Mouse (Mus musculus): ENCODE results near the gene Mesp1. TPM values are rescaled to one million over a fixed set of nuclear protein-coding genes. Genes with fewer than 3 reads are reported as not detected.

Gene Mesp1
- under 1 TPM; 0.46 to 0.70 TPM for total RNA-seq (2021)

DNA sequence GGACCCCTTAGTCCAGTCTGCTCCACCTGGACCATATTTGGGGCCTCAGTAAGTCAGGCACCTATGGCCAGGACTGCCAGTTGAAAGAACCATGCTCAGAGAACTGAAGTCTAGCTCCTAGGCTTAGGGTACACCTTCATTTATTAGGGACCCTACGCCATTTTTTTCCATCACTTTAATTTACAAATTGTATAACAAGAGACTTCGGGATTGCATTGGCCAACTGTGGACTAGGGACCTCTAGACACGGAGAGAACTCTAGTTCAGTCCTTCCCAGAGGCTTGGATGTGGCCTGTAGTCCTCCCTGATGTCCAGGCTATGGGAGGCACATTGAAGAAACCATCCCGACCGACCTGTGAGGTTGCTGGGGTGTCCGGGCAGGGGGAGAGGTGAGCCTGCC lies at the start of gene Mesp1:
Mesp1 (minus strand) TSS at position 101 of the 400 bp plus-strand sequence.
- intact Hi-C loops (cut with DNase I) = no loop called here

GRCm38 (mm10) chr7:79842163-79842562 lies 48.6 kb upstream of the Mesp1 start:
- DNase-seq = no peak
- intact Hi-C loops (cut with DNase I) = no loop called here

More for the DNA sequence above, at the start of gene Mesp1:
- no peak for DNase-seq

GRCm38 (mm10) chr7:79837247-79837646 lies 43.7 kb upstream of the Mesp1 start:
- intact Hi-C loops (cut with DNase I) = no loop called here
- no peak for DNase-seq

- intact Hi-C loops (cut with DNase I) = no loop called here
Observed at GRCm38 (mm10) chr7:79835196-79835595, 41.6 kb upstream of the Mesp1 start.

DNA sequence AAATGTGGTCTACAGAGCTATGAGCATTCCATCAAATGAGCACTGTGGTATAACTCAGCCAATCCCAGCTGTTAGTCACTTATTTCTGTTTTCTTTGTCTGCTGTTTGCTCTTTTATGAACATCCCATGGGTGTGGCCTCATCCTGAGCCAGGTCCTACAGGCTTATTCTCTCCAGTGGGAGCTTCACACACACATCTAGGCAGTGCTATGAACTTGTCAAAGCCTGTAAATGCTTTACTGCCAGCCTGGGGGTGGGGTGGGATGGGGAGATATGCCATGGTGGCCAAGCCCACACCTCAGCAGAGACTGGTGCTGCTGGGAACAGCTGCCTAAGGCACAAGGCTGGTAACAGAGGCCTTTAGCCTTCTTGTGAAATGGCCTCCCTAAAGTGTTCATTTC lies 39.4 kb upstream of the Mesp1 start:
- intact Hi-C loops (cut with DNase I) = no loop called here
- no peak for DNase-seq

More at GRCm38 (mm10) chr7:79835196-79835595, 41.6 kb upstream of the Mesp1 start:
- DNase-seq = no peak

- no peak for DNase-seq
- intact Hi-C loops (cut with DNase I) = no loop called here
Observed at GRCm38 (mm10) chr7:79831585-79831984, 38.0 kb upstream of the Mesp1 start.

DNA sequence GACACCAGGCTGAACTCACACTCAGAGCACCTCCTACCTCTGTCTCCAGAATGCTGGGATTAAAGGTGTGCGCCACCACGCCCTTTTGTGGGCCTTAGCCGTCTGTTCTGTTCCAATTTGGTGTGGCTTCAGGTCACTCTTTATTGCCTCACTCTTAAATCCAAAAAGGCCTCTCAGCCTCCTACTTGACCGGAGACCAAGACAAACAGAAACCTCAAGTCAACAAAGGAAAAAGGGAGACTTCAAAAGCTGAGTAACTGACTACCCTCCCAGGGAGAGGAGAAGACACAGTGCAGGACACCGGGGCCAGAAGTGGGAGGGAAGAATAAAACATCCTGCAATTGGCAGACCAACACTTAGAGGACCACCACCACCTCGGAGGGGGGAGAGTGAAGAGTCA lies 37.6 kb upstream of the Mesp1 start:
- DNase-seq = no peak
- intact Hi-C loops (cut with DNase I) = no loop called here

DNA sequence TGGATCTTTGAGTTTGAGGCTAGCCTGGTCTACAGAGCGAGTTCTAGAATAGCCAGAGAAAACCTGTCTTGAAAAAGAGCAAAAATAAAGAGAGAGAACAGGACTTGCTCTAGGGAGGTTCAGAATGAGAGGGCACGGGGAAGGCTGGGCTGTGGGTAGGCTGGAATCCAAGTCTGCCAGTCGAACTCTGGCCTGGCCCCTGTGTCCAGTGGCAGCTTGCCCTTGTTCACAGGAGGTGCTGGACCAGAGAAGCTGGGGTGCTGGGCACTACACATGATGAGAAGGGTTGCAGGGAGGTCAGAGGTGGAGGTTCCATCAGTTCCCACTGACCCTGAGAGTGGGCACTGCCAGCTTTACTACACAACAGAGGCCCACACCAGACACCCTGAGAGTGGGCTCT lies 34.8 kb upstream of the Mesp1 start:
- no peak for DNase-seq
- intact Hi-C loops (cut with DNase I) = no loop called here

- intact Hi-C loops (cut with DNase I) = no loop called here
- DNase-seq = no peak
Observed at GRCm38 (mm10) chr7:79822092-79822695, 28.6 kb upstream of the Mesp1 start.

DNA sequence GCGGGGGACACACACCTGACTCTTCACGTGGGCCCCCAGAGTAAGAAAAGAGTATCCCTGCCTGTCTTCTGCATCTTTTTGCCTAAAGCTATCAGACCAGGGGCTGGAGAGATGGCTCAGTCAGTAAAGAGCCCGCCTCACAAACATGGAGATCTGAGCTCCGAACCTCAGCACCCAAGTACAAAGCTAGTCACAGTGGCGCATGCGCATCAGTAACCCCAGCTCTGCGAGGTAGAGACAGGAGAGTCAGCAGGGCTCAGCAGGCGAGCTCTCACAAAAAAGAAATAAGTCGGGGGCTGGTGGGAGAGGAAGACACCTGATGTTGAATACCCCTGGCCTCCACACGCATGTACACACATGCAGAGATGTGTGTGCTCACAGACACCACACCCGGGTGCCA lies 26.4 kb upstream of the Mesp1 start:
- DNase-seq = no peak
- intact Hi-C loops (cut with DNase I) = no loop called here

- intact Hi-C loops (cut with DNase I) = no loop called here
- no peak for DNase-seq
Observed at GRCm38 (mm10) chr7:79819515-79819914, 25.9 kb upstream of the Mesp1 start.

DNA sequence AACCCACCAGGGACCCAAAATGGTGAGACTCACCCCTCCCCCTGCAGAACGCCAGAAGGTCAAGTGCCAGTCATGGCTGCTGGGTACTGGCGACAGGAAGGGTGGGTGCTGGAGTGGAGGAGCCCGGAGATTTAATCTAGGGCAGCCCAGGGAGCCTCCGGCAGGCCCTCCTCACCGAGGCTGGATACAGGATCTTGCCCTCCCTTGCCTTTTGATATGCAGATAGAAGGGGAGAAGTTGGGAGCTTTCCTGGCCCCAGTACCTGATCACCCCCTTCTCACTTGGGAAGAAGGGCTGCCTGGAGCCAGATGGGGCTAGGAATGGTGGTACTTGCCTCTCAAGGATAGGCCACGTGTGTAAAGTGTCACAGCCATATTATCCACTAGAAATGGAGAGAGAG lies 24.7 kb upstream of the Mesp1 start:
- intact Hi-C loops (cut with DNase I) = no loop called here
- DNase-seq = no peak

DNA sequence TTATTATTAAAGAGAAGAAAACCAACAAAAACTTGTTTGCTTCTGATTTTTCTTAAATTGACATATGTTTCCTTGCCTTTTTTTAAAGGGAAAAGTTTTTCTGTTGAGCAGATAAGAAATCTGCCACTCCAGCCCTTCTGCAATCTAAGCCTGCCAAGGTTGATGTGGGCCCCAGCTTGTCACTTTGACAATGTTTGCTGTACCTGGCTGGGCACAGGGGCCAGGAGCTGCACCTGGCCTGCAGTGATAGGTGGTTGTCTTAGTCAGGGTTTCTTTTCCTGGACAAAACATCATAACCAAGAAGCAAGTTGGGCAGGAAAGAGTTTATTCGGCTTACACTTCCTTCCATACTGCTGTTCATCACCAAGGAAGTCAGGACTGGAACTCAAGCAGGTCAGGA lies 19.8 kb upstream of the Mesp1 start:
- intact Hi-C loops (cut with DNase I) = no loop called here
- DNase-seq = no peak

GRCm38 (mm10) chr7:79810611-79811506 lies 17.3 kb upstream of the Mesp1 start, which contains the start of gene Mesp2:
Gene Mesp2 (plus strand): TSS chr7:79810727.
- DNase-seq = peak; percentile 74
- intact Hi-C loops (cut with DNase I) = no loop called here

DNA sequence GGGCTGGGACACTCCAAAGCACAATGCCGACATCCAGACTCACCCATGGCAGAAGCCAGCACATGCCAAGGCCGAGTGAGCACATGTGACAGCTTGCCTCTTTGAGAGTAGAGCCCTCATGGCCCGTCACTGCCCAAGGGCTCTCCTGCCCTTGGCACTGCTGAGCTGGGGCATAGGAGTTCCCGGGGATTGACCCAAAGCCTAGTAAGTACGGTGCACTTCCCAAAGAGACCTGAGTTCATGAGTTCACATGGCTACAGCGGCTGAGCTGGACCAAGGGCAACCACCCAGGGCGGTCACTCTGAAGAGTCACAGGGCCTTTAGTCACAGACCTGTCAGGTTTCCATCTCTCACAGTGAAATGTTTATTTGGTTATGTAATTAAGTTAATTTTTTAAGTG lies 15.0 kb upstream of the Mesp1 start:
- intact Hi-C loops (cut with DNase I) = no loop called here
- no peak for DNase-seq

- intact Hi-C loops (cut with DNase I) = no loop called here
- peak; percentile 39 for DNase-seq
Observed at GRCm38 (mm10) chr7:79803887-79804286, 10.3 kb upstream of the Mesp1 start.

- no peak for DNase-seq
- intact Hi-C loops (cut with DNase I) = no loop called here
Observed at GRCm38 (mm10) chr7:79802037-79802436, 8.4 kb upstream of the Mesp1 start.

- no peak for DNase-seq
- intact Hi-C loops (cut with DNase I) = no loop called here
Observed at GRCm38 (mm10) chr7:79801391-79801790, 7.8 kb upstream of the Mesp1 start.

DNA sequence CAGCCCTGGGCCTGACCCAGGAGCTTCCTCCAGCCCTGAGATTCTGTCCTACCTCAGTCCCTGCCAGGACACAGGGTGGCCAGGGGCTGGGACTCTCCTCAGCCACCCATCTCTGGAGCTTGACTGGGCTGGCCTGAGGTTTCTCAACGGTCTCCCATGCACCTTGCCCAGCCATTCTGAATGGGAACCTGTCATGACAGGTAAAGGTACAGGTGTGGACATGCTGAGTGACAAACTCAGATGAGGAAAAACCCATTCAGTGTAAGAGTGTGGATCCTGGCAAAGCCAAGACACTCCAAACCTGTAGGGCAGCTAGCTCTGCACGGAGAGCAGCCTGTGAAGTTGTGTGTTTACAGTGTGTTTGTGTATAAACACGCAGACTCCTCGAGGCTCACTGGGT lies 6.7 kb upstream of the Mesp1 start:
- DNase-seq = no peak
- intact Hi-C loops (cut with DNase I) = no loop called here

DNA sequence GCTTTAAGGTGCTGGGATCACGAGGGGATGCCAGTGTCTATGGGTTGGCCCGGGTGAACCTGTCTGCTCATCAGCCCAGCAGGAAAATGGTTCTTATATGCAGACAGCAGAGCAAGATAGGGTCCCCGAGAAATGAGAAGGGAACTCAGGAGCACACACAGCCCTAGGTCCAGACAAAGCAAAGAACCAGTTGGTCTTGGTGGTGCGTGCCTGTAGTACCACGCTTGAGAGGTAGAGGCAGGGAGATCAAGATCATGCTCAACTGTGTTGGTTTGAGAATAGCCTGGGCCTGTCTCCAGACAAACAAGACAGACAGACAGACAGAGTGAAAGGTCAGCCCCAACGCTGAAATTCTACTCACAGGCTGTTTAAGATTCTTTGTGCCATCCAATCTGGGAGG lies 5.9 kb upstream of the Mesp1 start:
- DNase-seq = no peak
- intact Hi-C loops (cut with DNase I) = loop anchor here (5.0 kb wide), 1 partner anchor 113 kb away; no protein-coding TSS in a partner anchor

DNA sequence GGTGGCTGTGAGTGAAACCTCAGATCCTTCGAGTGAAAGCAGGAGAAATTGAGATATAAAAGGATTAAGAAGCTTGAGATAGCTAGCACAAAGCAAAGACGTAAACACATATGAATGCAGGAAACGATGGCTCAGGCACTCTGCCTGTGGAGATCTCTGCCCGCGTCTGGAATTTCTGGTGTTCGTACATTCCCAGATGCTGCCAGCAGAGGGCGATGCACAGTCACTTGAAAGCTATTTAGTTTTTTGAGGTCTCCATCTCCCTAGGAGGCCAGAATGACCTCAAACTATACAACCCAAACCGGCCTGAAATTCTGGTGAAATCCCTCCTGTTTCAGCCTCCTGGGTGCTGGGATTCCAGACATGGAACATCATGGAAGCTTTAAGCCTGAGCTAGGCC lies 5.5 kb upstream of the Mesp1 start:
- intact Hi-C loops (cut with DNase I) = loop anchor here (5.0 kb wide), 1 partner anchor 113 kb away; no protein-coding TSS in a partner anchor
- peak; percentile 75 for DNase-seq

DNA sequence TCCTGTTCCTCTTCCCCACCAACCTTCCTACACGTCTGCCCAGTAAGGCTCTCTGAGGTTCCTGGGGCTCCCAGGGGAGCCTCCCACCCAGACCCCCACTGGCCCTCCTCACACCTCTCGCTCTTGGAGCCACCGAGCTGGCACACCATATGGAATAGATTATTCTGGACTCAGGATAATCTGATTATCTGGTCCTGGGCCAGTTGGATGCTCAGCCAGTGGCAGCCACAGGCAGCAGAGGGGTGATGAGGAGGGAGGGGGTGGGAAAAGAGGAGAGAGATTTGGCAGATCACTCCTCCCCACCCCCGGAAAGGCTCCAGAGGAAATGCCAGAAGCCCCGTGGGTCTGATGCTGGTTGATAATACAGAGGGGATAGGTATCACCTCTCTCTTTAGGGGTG lies 5.0 kb upstream of the Mesp1 start:
- no peak for DNase-seq
- intact Hi-C loops (cut with DNase I) = loop anchor here (5.0 kb wide), 1 partner anchor 114 kb away; no protein-coding TSS in a partner anchor
